Mouse (Mus musculus) cerebellum, adult (tissue): ENCODE data around the gene Hnrnpul1.
A peak's percentile ranks its signal among the peaks of the same experiment; 100 is the strongest.

Experiments used
- ATAC-seq: cut with Nextera tagmentation; 2 replicates; pipeline ENCODE4 v1.9.2; 2017; ENCODE audit warnings: mild to moderate bottlenecking, moderate library complexity, mixed read lengths; ENCODE audit not compliant: insufficient number of reproducible peaks, low FRiP score, low TSS enrichment

Gene Hnrnpul1

GRCm38 (mm10) chr7:25700732-25701131 lies 53.8 kb downstream of the Hnrnpul1 start:
- ATAC-seq, result no peak

- no peak for ATAC-seq
Observed at GRCm38 (mm10) chr7:25699851-25700250, 54.7 kb downstream of the Hnrnpul1 start.

DNA sequence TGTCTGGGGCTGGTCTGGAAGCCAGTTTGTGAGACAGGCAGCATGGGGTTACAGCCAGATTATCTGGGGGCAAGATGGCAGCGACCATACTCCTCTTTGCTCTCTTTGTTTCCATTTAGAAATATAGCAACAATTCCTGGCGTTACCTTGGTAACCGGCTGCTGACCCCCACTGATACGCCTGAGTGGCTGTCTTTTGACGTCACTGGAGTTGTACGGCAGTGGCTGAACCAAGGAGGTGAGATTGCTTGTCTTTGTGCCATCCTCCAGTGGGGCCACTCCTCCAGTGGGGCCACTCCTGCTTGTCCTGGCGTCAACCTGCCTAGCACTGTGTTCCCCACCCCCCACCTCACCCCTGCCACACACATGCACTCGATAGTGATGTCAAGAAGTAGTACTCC lies 60.5 kb downstream of the Hnrnpul1 start:
- no peak for ATAC-seq

- ATAC-seq, result no peak
Observed at GRCm38 (mm10) chr7:25690051-25690450, 64.5 kb downstream of the Hnrnpul1 start.

GRCm38 (mm10) chr7:25689603-25690021 lies 64.9 kb downstream of the Hnrnpul1 start:
- ATAC-seq, result no peak

GRCm38 (mm10) chr7:25688810-25689586 lies 65.6 kb downstream of the Hnrnpul1 start:
- no peak for ATAC-seq

DNA sequence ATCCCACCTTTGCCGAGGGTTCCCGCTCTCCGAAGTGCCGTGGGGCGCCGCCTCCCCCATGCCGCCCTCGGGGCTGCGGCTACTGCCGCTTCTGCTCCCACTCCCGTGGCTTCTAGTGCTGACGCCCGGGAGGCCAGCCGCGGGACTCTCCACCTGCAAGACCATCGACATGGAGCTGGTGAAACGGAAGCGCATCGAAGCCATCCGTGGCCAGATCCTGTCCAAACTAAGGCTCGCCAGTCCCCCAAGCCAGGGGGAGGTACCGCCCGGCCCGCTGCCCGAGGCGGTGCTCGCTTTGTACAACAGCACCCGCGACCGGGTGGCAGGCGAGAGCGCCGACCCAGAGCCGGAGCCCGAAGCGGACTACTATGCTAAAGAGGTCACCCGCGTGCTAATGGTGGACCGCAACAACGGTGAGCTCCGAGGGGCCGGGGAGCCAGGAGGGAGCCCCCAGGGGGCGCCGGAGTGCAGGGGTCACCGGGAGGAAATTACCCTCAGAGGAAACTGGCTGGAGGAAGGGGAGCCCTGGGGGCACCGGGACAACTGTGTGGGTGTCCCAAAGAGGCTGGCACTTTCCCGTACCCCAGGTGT lies 66.7 kb downstream of the Hnrnpul1 start:
- no peak for ATAC-seq

DNA sequence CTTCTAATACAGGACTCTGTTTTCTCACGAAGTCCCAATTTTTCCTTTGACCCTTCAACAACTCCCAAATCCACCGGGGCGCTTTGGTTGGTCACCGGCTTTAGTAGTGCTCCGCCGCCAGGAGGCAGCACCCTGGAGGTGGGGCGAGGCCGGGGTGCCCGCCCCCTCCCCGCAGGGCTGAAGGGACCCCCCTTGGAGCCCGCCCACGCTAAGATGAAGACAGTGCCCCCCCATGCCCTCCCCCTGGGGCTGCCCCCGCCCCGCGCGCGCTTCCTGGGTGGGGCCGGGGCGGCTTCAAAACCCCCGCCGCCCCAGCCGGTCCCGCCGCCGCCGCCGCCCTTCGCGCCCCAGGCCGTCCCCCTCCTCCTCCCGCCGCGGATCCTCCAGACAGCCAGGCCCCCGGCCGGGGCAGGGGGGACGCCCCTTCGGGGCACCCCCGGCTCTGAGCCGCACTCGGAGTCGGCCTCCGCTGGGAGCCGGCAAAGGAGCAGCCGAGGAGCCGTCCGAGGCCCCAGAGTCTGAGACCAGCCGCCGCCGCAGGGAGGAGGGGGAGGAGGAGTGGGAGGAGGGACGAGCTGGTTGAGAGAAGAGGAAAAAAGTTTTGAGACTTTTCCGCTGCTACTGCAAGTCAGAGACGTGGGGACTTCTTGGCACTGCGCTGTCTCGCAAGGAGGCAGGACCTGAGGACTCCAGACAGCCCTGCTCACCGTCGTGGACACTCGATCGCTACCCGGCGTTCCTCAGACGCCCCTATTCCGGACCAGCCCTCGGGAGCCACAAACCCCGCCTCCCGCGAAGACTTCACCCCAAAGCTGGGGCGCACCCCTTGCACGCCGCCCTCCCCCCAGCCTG lies 67.7 kb downstream of the Hnrnpul1 start, which contains the start of gene Tgfb1:
Gene Tgfb1 (plus strand): TSS at position 323 of the 852 bp plus-strand sequence.
- no peak for ATAC-seq

GRCm38 (mm10) chr7:25685926-25686470 lies 68.6 kb downstream of the Hnrnpul1 start:
- ATAC-seq, result no peak

- ATAC-seq, result no peak
Observed at GRCm38 (mm10) chr7:25684659-25685058, 69.9 kb downstream of the Hnrnpul1 start.

GRCm38 (mm10) chr7:25683474-25684180 lies 70.9 kb downstream of the Hnrnpul1 start:
- ATAC-seq, result no peak

DNA sequence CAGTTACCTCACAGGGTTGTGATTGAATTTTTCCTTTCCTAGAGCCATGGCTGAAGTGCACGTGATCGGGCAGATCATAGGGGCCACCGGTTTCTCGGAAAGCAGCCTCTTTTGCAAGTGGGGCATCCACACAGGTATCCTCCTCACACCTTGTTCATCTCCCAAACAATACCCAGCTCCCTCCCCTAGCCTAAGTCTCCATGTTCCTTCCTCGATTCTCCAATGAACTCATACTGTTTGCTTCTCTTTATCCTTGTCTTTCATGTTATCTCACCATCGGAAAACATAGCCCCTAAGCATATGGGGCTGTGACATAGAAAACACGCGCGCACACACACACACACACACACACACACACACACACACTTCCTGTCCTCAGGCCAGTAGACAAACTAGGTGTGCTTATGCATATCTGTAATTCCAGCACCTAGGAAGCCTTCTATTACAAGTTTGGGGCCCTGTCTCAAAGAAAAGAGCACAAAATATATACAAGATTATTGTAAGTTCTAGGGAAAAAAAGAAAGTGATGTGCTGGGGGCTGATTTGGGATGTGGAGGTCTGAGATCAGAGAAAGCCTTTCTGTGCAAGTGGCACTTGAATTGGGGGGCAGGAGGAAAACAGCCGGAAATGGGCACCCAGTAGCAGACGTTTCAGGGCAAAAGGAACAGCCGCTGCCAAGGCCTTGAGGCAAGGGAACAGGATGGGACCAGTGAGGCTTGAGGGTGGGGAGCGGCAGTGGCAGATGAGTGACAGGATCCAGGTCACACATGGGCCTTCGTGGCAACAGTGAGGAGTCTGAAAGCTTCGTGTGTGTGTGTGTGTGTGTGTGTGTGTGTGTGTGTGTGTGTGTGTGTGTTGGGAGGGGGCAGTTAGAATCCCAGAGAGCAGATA lies 73.0 kb downstream of the Hnrnpul1 start:
- ATAC-seq, result no peak

DNA sequence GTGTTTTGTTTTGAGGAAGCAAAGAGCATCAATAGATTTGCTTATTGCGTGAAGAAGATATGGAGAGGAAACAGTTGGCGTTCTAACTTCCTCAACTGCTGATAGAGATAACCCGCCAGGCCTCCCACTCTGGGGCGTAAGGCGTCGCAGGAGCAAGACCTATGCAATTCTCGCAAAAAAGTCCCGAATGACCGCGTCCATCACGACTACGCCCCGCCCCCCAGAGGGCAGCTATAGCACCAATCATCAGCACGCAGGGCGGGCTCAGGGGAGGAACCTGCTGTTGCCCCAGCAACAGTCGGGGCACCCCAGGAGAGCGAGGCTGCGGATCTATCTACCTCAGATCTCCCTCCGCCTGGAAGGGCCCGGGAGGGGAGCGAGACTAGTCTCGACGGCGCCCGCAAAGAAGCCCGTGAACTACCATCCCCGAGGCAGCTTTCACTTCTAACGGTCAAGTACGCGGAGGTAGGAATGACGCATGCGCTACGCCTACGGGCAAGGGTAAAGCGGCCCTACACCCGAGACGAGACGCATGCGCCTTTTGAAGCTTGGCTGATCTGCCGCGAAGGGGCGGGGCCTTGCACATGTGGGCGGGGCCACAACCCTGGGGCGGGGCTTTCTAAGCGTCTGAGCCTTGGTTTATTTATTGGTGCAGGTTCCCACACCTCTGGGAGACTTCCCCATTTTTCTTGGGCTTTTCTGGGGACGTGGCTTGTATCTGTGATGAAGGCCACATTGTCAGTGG lies 73.9 kb downstream of the Hnrnpul1 start, which contains the start of gene B9d2:
Gene B9d2 (plus strand): TSS at position 267 of the 745 bp plus-strand sequence.
- peak; percentile 87 for ATAC-seq

GRCm38 (mm10) chr7:25679971-25680370 lies 74.6 kb downstream of the Hnrnpul1 start:
- no peak for ATAC-seq

DNA sequence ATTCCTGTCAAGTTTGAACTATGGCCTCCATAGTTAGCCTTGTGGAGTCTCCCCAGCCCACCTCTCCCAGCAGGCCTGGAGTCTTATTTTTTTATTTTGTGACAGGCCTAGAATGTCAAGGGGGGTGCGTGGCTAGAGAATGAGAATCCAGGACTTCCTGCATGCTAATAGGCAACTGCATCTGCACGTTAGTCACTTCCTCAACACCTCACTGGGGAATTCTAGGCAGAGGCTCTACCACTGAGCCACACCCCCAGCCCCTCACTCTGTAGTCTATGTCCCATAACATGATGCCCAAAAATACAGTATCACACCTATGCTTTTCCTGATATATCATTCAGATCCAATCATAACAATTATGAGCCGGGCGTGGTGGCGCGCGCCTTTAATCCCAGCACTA lies 77.5 kb downstream of the Hnrnpul1 start:
- ATAC-seq, result no peak

- peak; percentile 82 for ATAC-seq
Observed at GRCm38 (mm10) chr7:25676085-25676781, 78.3 kb downstream of the Hnrnpul1 start.

- no peak for ATAC-seq
Observed at GRCm38 (mm10) chr7:25675405-25675804, 79.2 kb downstream of the Hnrnpul1 start.
